In the genomic region with DNA sequence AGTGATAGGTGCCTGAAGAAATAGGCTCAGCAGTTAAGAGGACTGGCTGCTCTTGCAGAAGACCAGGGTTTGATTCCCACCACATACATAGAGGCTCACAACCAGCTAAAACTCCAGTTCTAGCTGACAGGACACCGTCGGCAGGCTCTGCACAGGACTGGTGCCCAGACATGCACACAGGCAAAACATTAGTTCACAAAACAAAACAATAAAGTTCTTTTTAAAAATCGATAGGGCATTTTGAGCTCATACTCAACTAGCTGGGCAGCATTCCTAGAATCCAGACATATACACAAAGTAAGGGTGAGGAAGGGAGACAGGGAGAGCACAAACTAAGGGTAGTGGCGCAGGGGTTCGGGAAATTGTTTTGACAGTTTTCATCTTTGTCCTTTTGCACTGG, we compare ENCODE assay signal across 9 mouse cellular contexts. TPM values are rescaled to one million over a fixed set of nuclear protein-coding genes. Genes with fewer than 3 reads are reported as not detected.
A peak's percentile ranks its signal among the peaks of the same experiment; 100 is the strongest.
DNase-seq lines count a peak whose midpoint lies in the region; ATAC-seq and TF ChIP-seq lines count a peak whose summit lies in the region.
"Had no signal": no experiment of that assay in that cellular context is flagged by ENCODE, and none has a peak within 500 bp of the region (broad histone marks: within the 10 kb centered on the region; RNA-seq: fewer than 3 reads in every experiment).

No protein-coding gene starts in this region.

- peak overlapping the region; percentile 91 for H3K27ac ChIP-seq in MEL (ENCODE audit: control insufficient read depth, low read depth, low read length)
- H3K27ac ChIP-seq in heart, embryonic 13.5 days (replicated peaks) = peak overlapping the region; percentile 100
- peak overlapping the region; percentile 99 for H3K27ac ChIP-seq in lung, postnatal 0 days (ENCODE audit: low read length)

- H3K4me1 ChIP-seq in MEL (ENCODE audit: control insufficient read depth in 1 of 2, insufficient read depth in 2 of 2, low read length in 2 of 2) = peaks cover 6 to 15% of the 10 kb centered on the region in 2 experiments
- H3K4me1 ChIP-seq in heart, embryonic 13.5 days = peaks cover 40% of the 10 kb centered on the region
- peaks cover 7% of the 10 kb centered on the region; the same call in 1 of the 2 replicates for H3K4me1 ChIP-seq in lung, postnatal 0 days (ENCODE audit: insufficient read depth, low read depth, low read length)

- H3K4me3 ChIP-seq in MEL (ENCODE audit: control insufficient read depth in 1 of 2, insufficient read depth in 1 of 2, low read depth in 2 of 2, low read length in 2 of 2) = peak overlapping the region; percentile 62 to 87
- peak overlapping the region; percentile 92 for H3K4me3 ChIP-seq in heart, embryonic 13.5 days
- H3K4me3 ChIP-seq in lung, postnatal 0 days (ENCODE audit: low read depth, low read length) = peak overlapping the region; percentile 96; the same call in 1 of the 2 replicates

- peak overlapping the region; percentile 89 for H3K4me2 ChIP-seq in heart, embryonic 13.5 days
- peak overlapping the region; percentile 69 for H3K4me2 ChIP-seq in lung, postnatal 0 days (replicated peaks; ENCODE audit: low read depth, low read length)

- H3K27me3 ChIP-seq in MEL (ENCODE audit: control insufficient read depth in 1 of 2, insufficient read depth in 2 of 2, low read length in 2 of 2) = no peaks in the 10 kb centered on the region
- H3K27me3 ChIP-seq in heart, embryonic 13.5 days (replicated peaks) = no peaks in the 10 kb centered on the region
- H3K27me3 ChIP-seq in lung, postnatal 0 days (replicated peaks; ENCODE audit: insufficient read depth, low read length) = no peaks in the 10 kb centered on the region
- H3K27me3 ChIP-seq: Patski had no signal

- no peak for ATAC-seq in heart, embryonic 13.5 days (ENCODE audit: extremely low read depth, insufficient number of reproducible peaks, low FRiP score, low TSS enrichment)
- no peak for ATAC-seq in lung, postnatal 0 days
- ATAC-seq in monocyte, adult 5-6 weeks (replicated peaks; ENCODE audit: insufficient number of reproducible peaks, low FRiP score, low TSS enrichment, poor library complexity, severe bottlenecking) = no peak

- H3K36me3 ChIP-seq in MEL (ENCODE audit: control insufficient read depth in 1 of 2, insufficient read depth in 2 of 2, low read length in 2 of 2) = peaks cover 0 to 12% of the 10 kb centered on the region in 2 experiments; a peak in 2 of 4 replicates
- H3K36me3 ChIP-seq in heart, embryonic 13.5 days = 0 out of 2 replicates have a peak, but pooled peaks cover 3% of the 10 kb centered on the region
- no peaks in the 10 kb centered on the region for H3K36me3 ChIP-seq in lung, postnatal 0 days (ENCODE audit: insufficient read depth, low read length)

- no peak for TF ChIP-seq RAD21 in MEL (IDR thresholded peaks at IDR 0.05; ENCODE audit: low read depth, low read length)

- no peak for TF ChIP-seq EP300 in MEL (IDR thresholded peaks at IDR 0.05; ENCODE audit: low read depth in 1 of 2, low read length in 2 of 2)
- no peak for TF ChIP-seq EP300 in lung, postnatal 0 days (IDR thresholded peaks at IDR 0.05)

- peak; percentile 14 for DNase-seq in heart, adult 8-10 months (ENCODE audit: low spot score)
- DNase-seq in heart, adult 9 months (ENCODE audit: low spot score in 2 of 2) = no peak
- DNase-seq in MEL (ENCODE audit: low read depth, low spot score) = peak; percentile 46
- peak; percentile 18 for DNase-seq in lung, postnatal 0 days (ENCODE audit: low spot score)
- no peak for DNase-seq in layer of hippocampus, adult 9-10 months (ENCODE audit: low spot score)
- no peak for DNase-seq in left cerebral cortex, adult 9 months (ENCODE audit: low spot score in 2 of 2)

- 44% methylated on average over 5 of the region's 5 CpGs for WGBS in heart, embryonic 13.5 days
- 53% methylated on average over 5 of the region's 5 CpGs for WGBS in lung, postnatal 0 days

- no peak for TF ChIP-seq CTCF in MEL (IDR thresholded peaks at IDR 0.05 in 2 of 3, conservative IDR thresholded peaks at IDR 0.05 in 1 of 3; ENCODE audit: control insufficient read depth in 1 of 3, insufficient read depth in 1 of 3, low read depth in 2 of 3, low read length in 3 of 3, poor library complexity in 1 of 3, severe bottlenecking in 1 of 3)
- TF ChIP-seq CTCF in lung, postnatal 0 days (IDR thresholded peaks at IDR 0.05) = no peak

- H3K9me3 ChIP-seq in MEL (replicated peaks; ENCODE audit: insufficient read depth, low read length) = no peaks in the 10 kb centered on the region
- no peaks in the 10 kb centered on the region for H3K9me3 ChIP-seq in heart, embryonic 13.5 days
- H3K9me3 ChIP-seq in lung, postnatal 0 days (ENCODE audit: low read length) = no peaks in the 10 kb centered on the region

- peaks cover 32% of the 10 kb centered on the region for H3K79me2 ChIP-seq in MEL (ENCODE audit: control insufficient read depth, insufficient read depth, low read length, poor library complexity)

- TF ChIP-seq POLR2A in MEL (IDR thresholded peaks at IDR 0.05; ENCODE audit: control insufficient read depth in 1 of 2, insufficient read depth in 1 of 2, low read depth in 1 of 2, low read length in 2 of 2, poor library complexity in 1 of 2) = no peak

- H3K9ac ChIP-seq in MEL (ENCODE audit: control insufficient read depth, low read depth, low read length, poor library complexity, severe bottlenecking) = peak overlapping the region; percentile 69
- H3K9ac ChIP-seq in heart, embryonic 13.5 days = peak overlapping the region; percentile 88
- 0 out of 2 replicates have a peak overlapping the region, but pooled peaks have one; percentile 2 for H3K9ac ChIP-seq in lung, postnatal 0 days (replicated peaks; ENCODE audit: low read depth)

TF ChIP-seq in MEL, 35 proteins besides CTCF, POLR2A, EP300 and RAD21 (continues in another document):
- no peak for TF ChIP-seq ZMIZ1 (IDR thresholded peaks at IDR 0.05; ENCODE audit: low read depth, low read length)
- TF ChIP-seq CHD2 (IDR thresholded peaks at IDR 0.05; ENCODE audit: low read length) = no peak
- TF ChIP-seq GATA1 (IDR thresholded peaks at IDR 0.05; ENCODE audit: low read depth, low read length) = no peak
- no peak for TF ChIP-seq ZC3H11A (IDR thresholded peaks at IDR 0.05; ENCODE audit: low read depth, low read length)
- TF ChIP-seq UBTF (IDR thresholded peaks at IDR 0.05; ENCODE audit: borderline replicate concordance, insufficient read depth, low read depth, low read length) = no peak
- no peak for TF ChIP-seq USF2 (IDR thresholded peaks at IDR 0.05; ENCODE audit: borderline replicate concordance in 1 of 2, insufficient read depth in 1 of 2, low read depth in 1 of 2, low read length in 2 of 2)
- no peak for TF ChIP-seq ZKSCAN1 (IDR thresholded peaks at IDR 0.05; ENCODE audit: low read depth, low read length)
- no peak for TF ChIP-seq MAZ (IDR thresholded peaks at IDR 0.05; ENCODE audit: low read depth, low read length)
- no peak for TF ChIP-seq NRF1 (IDR thresholded peaks at IDR 0.05; ENCODE audit: insufficient read depth, low read depth, low read length, poor library complexity, severe bottlenecking)
- no peak for TF ChIP-seq MAX (IDR thresholded peaks at IDR 0.05; ENCODE audit: low read length)
- TF ChIP-seq MEF2A (IDR thresholded peaks at IDR 0.05; ENCODE audit: extremely low read depth, insufficient replicate concordance, low read depth, low read length, poor library complexity, severe bottlenecking) = no peak
- TF ChIP-seq CHD1 (IDR thresholded peaks at IDR 0.05; ENCODE audit: low read depth, low read length) = no peak
- TF ChIP-seq ZNF384 (IDR thresholded peaks at IDR 0.05; ENCODE audit: low read depth, low read length) = no peak
- no peak for TF ChIP-seq TBP (IDR thresholded peaks at IDR 0.05; ENCODE audit: low read depth, low read length)
- TF ChIP-seq BHLHE40 (IDR thresholded peaks at IDR 0.05; ENCODE audit: borderline replicate concordance, low read depth, low read length) = no peak
- TF ChIP-seq MXI1 (IDR thresholded peaks at IDR 0.05; ENCODE audit: low read depth, low read length) = no peak

RNA-seq across cellular contexts. Expression of a gene that starts 1.4 kb away (rescaled TPM):
- total RNA-seq in heart, adult 8-10 months (2022) = 100 to 1,000 TPM; 141 to 155 (median 148) TPM
- 19.1 and 20.6 TPM in 2 replicates for total RNA-seq in MEL (2012; rRNA removed)
- polyA plus RNA-seq in MEL (2012; ENCODE audit: insufficient read depth in 1 of 2, insufficient read length in 2 of 2, low read depth in 1 of 2, low replicate concordance in 2 of 2, missing spikeins in 1 of 2) = 100 to 1,000 TPM in 1 of 2 experiments, 10 to 100 TPM in 1; 18.9 to 279 TPM
- polyA plus RNA-seq in heart, embryonic 13.5 days (2015; fragmentation: Nextera tagmentation; extraction: Ambion mirVana) = 29.7 and 31.4 TPM in 2 replicates
- polyA plus RNA-seq in lung, postnatal 0 days (2015; fragmentation: Nextera tagmentation; extraction: Ambion mirVana) = 77.9 and 87.4 TPM in 2 replicates
- 140 to 171 TPM (median 156 TPM) in 3 replicates for total RNA-seq in monocyte, adult 5-6 weeks (2017)

RNA-seq across cellular contexts. Expression of a gene that starts 26.2 kb away (rescaled TPM):
- total RNA-seq in heart, adult 8-10 months (2022) = 10 to 100 TPM in 3 of 4 experiments, 1 to 10 TPM in 1; 8.3 to 15.9 (median 12.6) TPM
- 210 and 253 TPM in 2 replicates for total RNA-seq in MEL (2012; rRNA removed)
- 100 to 1,000 TPM in 1 of 2 experiments, not detected in 1; 131 TPM for polyA plus RNA-seq in MEL (2012; ENCODE audit: insufficient read depth in 1 of 2, insufficient read length in 2 of 2, low read depth in 1 of 2, low replicate concordance in 2 of 2, missing spikeins in 1 of 2)
- polyA plus RNA-seq in heart, embryonic 13.5 days (2015; fragmentation: Nextera tagmentation; extraction: Ambion mirVana) = 112 and 120 TPM in 2 replicates
- 35.2 and 42.4 TPM in 2 replicates for polyA plus RNA-seq in lung, postnatal 0 days (2015; fragmentation: Nextera tagmentation; extraction: Ambion mirVana)
- 13.8 to 34.0 TPM (median 18.0 TPM) in 3 replicates for total RNA-seq in monocyte, adult 5-6 weeks (2017)

RNA-seq across cellular contexts. Expression of a gene that starts 26.4 kb away (rescaled TPM):
- total RNA-seq in heart, adult 8-10 months (2022) = 10 to 100 TPM; 11.7 to 17.8 (median 12.5) TPM
- 673 and 732 TPM in 2 replicates for total RNA-seq in MEL (2012; rRNA removed)
- 100 to 1,000 TPM in 1 of 2 experiments, not detected in 1; 760 TPM for polyA plus RNA-seq in MEL (2012; ENCODE audit: insufficient read depth in 1 of 2, insufficient read length in 2 of 2, low read depth in 1 of 2, low replicate concordance in 2 of 2, missing spikeins in 1 of 2)
- polyA plus RNA-seq in heart, embryonic 13.5 days (2015; fragmentation: Nextera tagmentation; extraction: Ambion mirVana) = 303 and 315 TPM in 2 replicates
- 91.0 and 120 TPM in 2 replicates for polyA plus RNA-seq in lung, postnatal 0 days (2015; fragmentation: Nextera tagmentation; extraction: Ambion mirVana)
- 1.9 TPM in 1 of 3 replicates, not detected in the others for total RNA-seq in monocyte, adult 5-6 weeks (2017)

RNA-seq across cellular contexts. Expression of a gene that starts 38.5 kb away (rescaled TPM):
- 1,000 to 10,000 TPM; 1,051 to 1,128 (median 1,108) TPM for total RNA-seq in heart, adult 8-10 months (2022)
- total RNA-seq in MEL (2012; rRNA removed) = 530 and 612 TPM in 2 replicates
- 100 to 1,000 TPM in 1 of 2 experiments, not detected in 1; 126 TPM for polyA plus RNA-seq in MEL (2012; ENCODE audit: insufficient read depth in 1 of 2, insufficient read length in 2 of 2, low read depth in 1 of 2, low replicate concordance in 2 of 2, missing spikeins in 1 of 2)
- 325 and 357 TPM in 2 replicates for polyA plus RNA-seq in heart, embryonic 13.5 days (2015; fragmentation: Nextera tagmentation; extraction: Ambion mirVana)
- 246 and 280 TPM in 2 replicates for polyA plus RNA-seq in lung, postnatal 0 days (2015; fragmentation: Nextera tagmentation; extraction: Ambion mirVana)
- total RNA-seq in monocyte, adult 5-6 weeks (2017) = 112 to 158 TPM (median 145 TPM) in 3 replicates

Comparison
In these comparisons a context has a peak if more than half of its experiments do, and no peak if none do; other contexts are left out.
1. DNase-seq: peak in heart, adult 8-10 months (single experiment), MEL (single experiment) and lung, postnatal 0 days (single experiment); none in heart, adult 9 months (0 of 2), layer of hippocampus, adult 9-10 months (single experiment) and left cerebral cortex, adult 9 months (0 of 2).
2. H3K9ac ChIP-seq: peak in every context shown above with its lines; median percentile 88 in heart, embryonic 13.5 days; 69 in MEL; 2 in lung, postnatal 0 days.
3. RNA of a gene that starts 26.4 kb away (total RNA-seq): 673 to 732 TPM in MEL; 11.7 to 17.8 TPM in heart, adult 8-10 months and 1.9 TPM in monocyte, adult 5-6 weeks; every median in the first group is over 10 times any median in the second.
4. Peak in every context shown above with its lines, with median percentiles within 50 percentile points of each other: H3K27ac ChIP-seq and H3K4me3 ChIP-seq.